Comparison of ENCODE assay signal across 8 mouse cellular contexts in the genomic region with DNA sequence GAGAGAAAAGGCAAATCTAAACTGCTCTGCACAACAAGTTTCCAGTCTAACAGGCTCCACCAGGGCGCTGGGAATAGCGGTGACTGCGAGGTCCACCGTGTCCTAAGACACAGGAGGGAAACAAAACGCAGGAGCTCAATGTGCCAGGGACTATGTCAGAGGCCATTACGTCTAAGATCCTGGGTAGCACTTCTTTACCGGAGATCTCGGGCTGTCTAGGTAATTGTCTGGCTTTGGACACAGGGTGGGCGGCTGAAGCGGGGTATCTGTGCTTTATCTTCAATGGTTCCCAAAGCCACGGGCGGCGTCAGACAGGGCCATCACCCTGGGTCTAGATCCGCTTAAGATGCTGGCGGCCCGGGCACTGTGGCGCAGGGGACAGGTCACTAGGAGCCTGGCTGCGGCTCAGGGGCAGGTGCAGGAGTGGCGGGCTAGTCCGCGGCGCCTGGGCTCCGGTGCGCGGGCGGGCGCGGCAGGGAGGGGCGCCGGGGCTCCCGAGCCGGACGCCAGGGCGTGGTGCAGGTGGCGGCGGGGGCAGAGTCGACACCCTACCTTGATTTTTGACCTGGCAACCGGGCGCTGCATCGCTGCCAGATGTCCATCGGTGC. TPM values are rescaled to one million over a fixed set of nuclear protein-coding genes. Genes with fewer than 3 reads are reported as not detected.
DNase-seq lines count a peak whose midpoint lies in the region; ATAC-seq and TF ChIP-seq lines count a peak whose summit lies in the region.

No protein-coding gene starts in this region.

- TF ChIP-seq POLR2A in kidney, adult 2 months (IDR thresholded peaks at IDR 0.05; ENCODE audit: low read depth, low read length), result no peak
- no peak for TF ChIP-seq POLR2A in brain, embryonic 14.5 days (IDR thresholded peaks at IDR 0.05; ENCODE audit: borderline replicate concordance, extremely low read depth, insufficient read depth, insufficient read length, poor library complexity, severe bottlenecking)

- no peak for TF ChIP-seq CTCF in kidney, adult 2 months (conservative IDR thresholded peaks at IDR 0.05; ENCODE audit: insufficient read depth, insufficient read length, low read depth, low read length)
- no peak for TF ChIP-seq CTCF in brain, embryonic 14.5 days (IDR thresholded peaks at IDR 0.05; ENCODE audit: borderline replicate concordance, extremely low read depth, insufficient read depth, insufficient read length)

- H3K36me3 ChIP-seq in kidney, adult 2 months (ENCODE audit: control insufficient read depth, insufficient read depth, low read length), result no peaks in the 10 kb centered on the region
- H3K36me3 ChIP-seq in heart, embryonic 16.5 days (ENCODE audit: control insufficient read depth, insufficient read depth), result no peaks in the 10 kb centered on the region
- no peaks in the 10 kb centered on the region for H3K36me3 ChIP-seq in liver, embryonic 12.5 days
- no peaks in the 10 kb centered on the region for H3K36me3 ChIP-seq in neural tube, embryonic 13.5 days

- ATAC-seq in heart, embryonic 16.5 days (replicated peaks; ENCODE audit: extremely low read depth, insufficient read depth, low FRiP score), result no peak
- ATAC-seq in liver, embryonic 12.5 days, result no peak
- 0 out of 2 replicates have a peak, but pooled peaks have one; percentile 33 for ATAC-seq in neural tube, embryonic 13.5 days (ENCODE audit: low read depth)

- 2% methylated on average over 41 of the region's 41 CpGs for WGBS in kidney, adult 2 months
- WGBS in heart, embryonic 16.5 days, result under 1% methylated on average over 41 of the region's 41 CpGs
- WGBS in liver, embryonic 12.5 days (ENCODE audit: insufficient replicate concordance), result 1% methylated on average over 41 of the region's 41 CpGs
- under 1% methylated on average over 39 of the region's 41 CpGs for WGBS in neural tube, embryonic 13.5 days

- peak overlapping the region; percentile 65 for H3K4me3 ChIP-seq in kidney, adult 2 months (ENCODE audit: insufficient read depth, low read depth, low read length)
- H3K4me3 ChIP-seq in heart, embryonic 16.5 days (ENCODE audit: low read length), result peak overlapping the region; percentile 51
- H3K4me3 ChIP-seq in liver, embryonic 12.5 days, result peak overlapping the region; percentile 49
- H3K4me3 ChIP-seq in neural tube, embryonic 13.5 days, result peak overlapping the region; percentile 48

- H3K9me3 ChIP-seq in heart, embryonic 16.5 days (replicated peaks; ENCODE audit: control insufficient read depth, low read length), result no peaks in the 10 kb centered on the region
- H3K9me3 ChIP-seq in liver, embryonic 12.5 days (replicated peaks), result no peaks in the 10 kb centered on the region
- no peaks in the 10 kb centered on the region for H3K9me3 ChIP-seq in neural tube, embryonic 13.5 days

- no peak overlapping the region for H3K27ac ChIP-seq in kidney, adult 2 months (ENCODE audit: insufficient read depth, low read depth, low read length)
- H3K27ac ChIP-seq in heart, embryonic 16.5 days (ENCODE audit: low read length), result no peak overlapping the region
- H3K27ac ChIP-seq in liver, embryonic 12.5 days, result no peak overlapping the region
- no peak overlapping the region for H3K27ac ChIP-seq in neural tube, embryonic 13.5 days (replicated peaks)

- H3K9ac ChIP-seq in heart, embryonic 16.5 days (ENCODE audit: low read length), result peak overlapping the region; percentile 42; the same call in 1 of the 2 replicates
- no peak overlapping the region for H3K9ac ChIP-seq in liver, embryonic 12.5 days
- peak overlapping the region; percentile 62 for H3K9ac ChIP-seq in neural tube, embryonic 13.5 days

- peaks cover 4% of the 10 kb centered on the region; the same call in 1 of the 2 replicates for H3K27me3 ChIP-seq in kidney, adult 2 months (replicated peaks; ENCODE audit: control insufficient read depth, insufficient read depth, low read length)
- H3K27me3 ChIP-seq in heart, embryonic 16.5 days (ENCODE audit: control insufficient read depth, insufficient read depth, low read length), result peaks cover 56% of the 10 kb centered on the region
- peaks cover 87% of the 10 kb centered on the region for H3K27me3 ChIP-seq in liver, embryonic 12.5 days (replicated peaks)
- peaks cover 86% of the 10 kb centered on the region for H3K27me3 ChIP-seq in neural tube, embryonic 13.5 days

- no peaks in the 10 kb centered on the region; the same call in 1 of the 2 replicates for H3K4me1 ChIP-seq in kidney, adult 2 months (ENCODE audit: control insufficient read depth, insufficient read depth, low read length)
- peaks cover 26% of the 10 kb centered on the region for H3K4me1 ChIP-seq in heart, embryonic 16.5 days (ENCODE audit: control insufficient read depth, insufficient read depth, low read length)
- peaks cover 26% of the 10 kb centered on the region for H3K4me1 ChIP-seq in liver, embryonic 12.5 days
- peaks cover 37% of the 10 kb centered on the region for H3K4me1 ChIP-seq in neural tube, embryonic 13.5 days (replicated peaks)

- no peak for DNase-seq in kidney, adult 2 months
- DNase-seq in kidney, postnatal 10 days, result no peak
- DNase-seq in brain, embryonic 14.5 days (ENCODE audit: low read depth), result peak; percentile 12
- no peak for DNase-seq in frontal cortex, postnatal 14 days (ENCODE audit: low spot score in 2 of 2)
- no peak for DNase-seq in frontal cortex, postnatal 10 days (ENCODE audit: low spot score in 2 of 2)

- H3K4me2 ChIP-seq in heart, embryonic 16.5 days (ENCODE audit: low read depth, low read length), result peak overlapping the region; percentile 80
- H3K4me2 ChIP-seq in liver, embryonic 12.5 days, result peak overlapping the region; percentile 70
- peak overlapping the region; percentile 93 for H3K4me2 ChIP-seq in neural tube, embryonic 13.5 days

RNA-seq across cellular contexts. Expression of gene Ovol2, which starts 1.5 kb away (rescaled TPM):
- polyA plus RNA-seq in kidney, adult 2 months (2012; rRNA removed), result 2.1 and 3.0 TPM in 2 replicates
- 0.34 TPM in 2 replicates for polyA plus RNA-seq in brain, embryonic 14.5 days (2012; rRNA removed)
- polyA plus RNA-seq in heart, embryonic 16.5 days (2015; fragmentation: Nextera tagmentation; extraction: Ambion mirVana), result 0.14 and 0.76 TPM in 2 replicates
- polyA plus RNA-seq in liver, embryonic 12.5 days (2016; fragmentation: Nextera tagmentation; extraction: Ambion mirVana), result 0.08 TPM in 1 of 2 replicates, not detected in the other
- 0.21 TPM in 1 of 2 replicates, not detected in the other for polyA plus RNA-seq in neural tube, embryonic 13.5 days (2015; fragmentation: Nextera tagmentation; extraction: Ambion mirVana)

RNA-seq across cellular contexts. Expression of gene Kat14, which starts 38.3 kb away (rescaled TPM):
- polyA plus RNA-seq in kidney, adult 2 months (2012; rRNA removed), result 43.0 and 44.8 TPM in 2 replicates
- polyA plus RNA-seq in brain, embryonic 14.5 days (2012; rRNA removed), result 29.5 and 31.6 TPM in 2 replicates
- 27.2 and 28.0 TPM in 2 replicates for polyA plus RNA-seq in heart, embryonic 16.5 days (2015; fragmentation: Nextera tagmentation; extraction: Ambion mirVana)
- polyA plus RNA-seq in liver, embryonic 12.5 days (2016; fragmentation: Nextera tagmentation; extraction: Ambion mirVana), result 26.3 and 28.3 TPM in 2 replicates
- polyA plus RNA-seq in neural tube, embryonic 13.5 days (2015; fragmentation: Nextera tagmentation; extraction: Ambion mirVana), result 27.5 and 31.1 TPM in 2 replicates

RNA-seq across cellular contexts. Expression of gene Pet117, which starts 38.3 kb away (rescaled TPM):
- not detected in 2 replicates for polyA plus RNA-seq in kidney, adult 2 months (2012; rRNA removed)
- not detected in 2 replicates for polyA plus RNA-seq in brain, embryonic 14.5 days (2012; rRNA removed)
- polyA plus RNA-seq in heart, embryonic 16.5 days (2015; fragmentation: Nextera tagmentation; extraction: Ambion mirVana), result 2.9 and 3.9 TPM in 2 replicates
- 0.74 TPM in 1 of 2 replicates, not detected in the other for polyA plus RNA-seq in liver, embryonic 12.5 days (2016; fragmentation: Nextera tagmentation; extraction: Ambion mirVana)
- 2.4 and 6.1 TPM in 2 replicates for polyA plus RNA-seq in neural tube, embryonic 13.5 days (2015; fragmentation: Nextera tagmentation; extraction: Ambion mirVana)

RNA-seq across cellular contexts. Expression of gene Snx5, which starts 59.8 kb away (rescaled TPM):
- polyA plus RNA-seq in kidney, adult 2 months (2012; rRNA removed), result 40.9 and 47.2 TPM in 2 replicates
- polyA plus RNA-seq in brain, embryonic 14.5 days (2012; rRNA removed), result 66.8 and 67.9 TPM in 2 replicates
- 79.2 and 95.3 TPM in 2 replicates for polyA plus RNA-seq in heart, embryonic 16.5 days (2015; fragmentation: Nextera tagmentation; extraction: Ambion mirVana)
- polyA plus RNA-seq in liver, embryonic 12.5 days (2016; fragmentation: Nextera tagmentation; extraction: Ambion mirVana), result 104 and 107 TPM in 2 replicates
- polyA plus RNA-seq in neural tube, embryonic 13.5 days (2015; fragmentation: Nextera tagmentation; extraction: Ambion mirVana), result 76.1 and 79.7 TPM in 2 replicates

RNA-seq across cellular contexts. Expression of gene Mgme1, which starts 60.0 kb away (rescaled TPM):
- polyA plus RNA-seq in kidney, adult 2 months (2012; rRNA removed), result 6.3 and 8.1 TPM in 2 replicates
- 6.4 and 6.6 TPM in 2 replicates for polyA plus RNA-seq in brain, embryonic 14.5 days (2012; rRNA removed)
- polyA plus RNA-seq in heart, embryonic 16.5 days (2015; fragmentation: Nextera tagmentation; extraction: Ambion mirVana), result 26.0 and 28.0 TPM in 2 replicates
- polyA plus RNA-seq in liver, embryonic 12.5 days (2016; fragmentation: Nextera tagmentation; extraction: Ambion mirVana), result 17.4 and 19.0 TPM in 2 replicates
- polyA plus RNA-seq in neural tube, embryonic 13.5 days (2015; fragmentation: Nextera tagmentation; extraction: Ambion mirVana), result 11.4 and 12.0 TPM in 2 replicates
